Mouse (Mus musculus): ENCODE data around the gene Ecm1. TPM values are rescaled to one million over a fixed set of nuclear protein-coding genes. Genes with fewer than 3 reads are reported as not detected.

Ecm1 gene
- polyA plus RNA-seq, 1 experiment from 2014 or later, result 15.3 TPM

DNA sequence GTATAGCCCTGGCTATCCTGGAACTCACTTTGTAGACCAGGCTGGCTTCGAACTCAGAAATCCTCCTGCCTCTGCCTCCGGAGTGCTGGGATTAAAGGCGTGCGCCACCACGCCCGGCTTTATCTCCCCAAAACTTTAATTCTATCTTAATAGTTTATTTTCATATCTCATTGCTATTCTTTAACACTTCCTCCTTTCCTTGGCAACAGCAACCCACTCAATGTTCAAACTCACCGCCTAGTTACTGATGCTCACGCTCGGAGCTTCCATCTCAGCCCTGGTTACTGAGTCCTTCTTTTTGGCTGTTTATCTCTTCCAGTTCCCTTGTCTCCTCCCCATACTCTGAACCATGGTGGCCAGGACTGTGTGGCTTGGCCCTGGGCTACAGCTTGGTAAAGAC lies 7.1 kb downstream of the Ecm1 start:
- Histone ChIP-seq H3K4me3 (ENCODE audit: low read length) (no peak overlapping the region), H3K9me3 (ENCODE audit: control insufficient read depth, low read length) (no peaks in the 10 kb centered on the region), H3K4me2 (ENCODE audit: low read depth, low read length) (no peak overlapping the region), H3K9ac (ENCODE audit: low read depth, low read length) (no peak overlapping the region), H3K27ac (ENCODE audit: low read length) (no peak overlapping the region), H3K27me3 (replicated peaks; ENCODE audit: control insufficient read depth, insufficient read depth, low read length) (no peaks in the 10 kb centered on the region), H3K36me3 (ENCODE audit: control insufficient read depth, insufficient read depth, low read length) (peaks cover 9% of the 10 kb centered on the region; the same call in 1 of the 2 replicates), H3K4me1 (ENCODE audit: control insufficient read depth, insufficient read depth, low read length) (peaks cover 4% of the 10 kb centered on the region; the same call in 1 of the 2 replicates)
- WGBS, result 96% methylated on average over 9 of the region's 9 CpGs
- ATAC-seq, result no peak

GRCm38 (mm10) chr3:95731802-95732201 lies 7.6 kb downstream of the Ecm1 start:
- WGBS, result 84% methylated on average over 4 of the region's 4 CpGs

DNA sequence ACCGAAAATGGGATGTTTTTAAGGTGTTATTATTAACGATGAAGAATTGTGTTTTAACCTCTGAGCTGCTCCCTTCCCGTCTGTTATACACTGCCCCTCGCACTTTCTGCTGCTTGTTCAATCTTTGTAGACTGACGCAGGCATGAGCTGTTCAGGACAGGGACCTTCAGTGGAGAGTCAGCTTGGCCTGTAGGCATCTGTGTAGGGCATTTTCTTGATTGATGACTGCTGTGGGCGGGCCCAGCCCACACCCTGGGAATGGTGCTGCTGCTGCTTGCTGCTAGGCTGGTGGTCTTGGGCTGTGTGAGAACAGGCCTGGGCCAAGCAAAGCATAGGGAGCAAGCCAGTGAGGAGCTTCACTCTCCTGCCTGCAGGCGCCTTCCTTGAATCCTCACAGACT lies 8.9 kb downstream of the Ecm1 start:
- Histone ChIP-seq H3K9ac (ENCODE audit: low read depth, low read length) (no peak overlapping the region), H3K4me2 (ENCODE audit: low read depth, low read length) (no peak overlapping the region), H3K4me3 (ENCODE audit: low read length) (no peak overlapping the region), H3K36me3 (ENCODE audit: control insufficient read depth, insufficient read depth, low read length) (peaks cover 3% of the 10 kb centered on the region; the same call in 1 of the 2 replicates), H3K9me3 (ENCODE audit: control insufficient read depth, low read length) (no peaks in the 10 kb centered on the region), H3K27me3 (replicated peaks; ENCODE audit: control insufficient read depth, insufficient read depth, low read length) (no peaks in the 10 kb centered on the region), H3K27ac (ENCODE audit: low read length) (no peak overlapping the region), H3K4me1 (ENCODE audit: control insufficient read depth, insufficient read depth, low read length) (peaks cover 4% of the 10 kb centered on the region; the same call in 1 of the 2 replicates)
- ATAC-seq, result no peak
- 78% methylated on average over 7 of the region's 7 CpGs for WGBS

More at GRCm38 (mm10) chr3:95731802-95732201, 7.6 kb downstream of the Ecm1 start:
- H3K9ac ChIP-seq (ENCODE audit: low read depth, low read length), result no peak overlapping the region
- no peak overlapping the region for H3K27ac ChIP-seq (ENCODE audit: low read length)
- no peak overlapping the region for H3K4me2 ChIP-seq (ENCODE audit: low read depth, low read length)
- peaks cover 4% of the 10 kb centered on the region; the same call in 1 of the 2 replicates for H3K4me1 ChIP-seq (ENCODE audit: control insufficient read depth, insufficient read depth, low read length)
- peaks cover 9% of the 10 kb centered on the region; the same call in 1 of the 2 replicates for H3K36me3 ChIP-seq (ENCODE audit: control insufficient read depth, insufficient read depth, low read length)
- no peaks in the 10 kb centered on the region for H3K9me3 ChIP-seq (ENCODE audit: control insufficient read depth, low read length)
- H3K4me3 ChIP-seq (ENCODE audit: low read length), result no peak overlapping the region
- no peaks in the 10 kb centered on the region for H3K27me3 ChIP-seq (replicated peaks; ENCODE audit: control insufficient read depth, insufficient read depth, low read length)
- ATAC-seq, result no peak

DNA sequence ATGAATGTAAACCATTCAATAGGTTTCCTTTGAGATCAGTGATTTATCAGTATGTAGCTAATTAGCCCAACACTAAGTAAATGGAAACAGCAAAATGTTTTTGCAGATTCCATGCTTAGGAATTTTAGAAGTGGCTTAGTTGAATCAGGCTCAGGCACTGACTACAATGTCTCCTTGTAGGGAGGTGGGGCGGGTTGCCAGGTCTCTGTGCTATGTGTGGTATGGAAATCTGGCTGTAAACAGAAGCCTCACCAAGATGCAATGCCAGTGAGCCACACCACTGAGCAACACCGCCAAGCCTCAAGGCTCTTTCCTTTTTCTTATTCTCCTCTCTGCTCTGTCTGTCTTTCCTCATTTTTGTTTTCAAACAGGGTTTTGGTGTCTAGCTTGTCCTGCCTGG lies 10.5 kb downstream of the Ecm1 start:
- no peak for ATAC-seq
- no peak overlapping the region for H3K4me3 ChIP-seq (ENCODE audit: low read length)
- no peaks in the 10 kb centered on the region for H3K9me3 ChIP-seq (ENCODE audit: control insufficient read depth, low read length)
- no peaks in the 10 kb centered on the region for H3K36me3 ChIP-seq (ENCODE audit: control insufficient read depth, insufficient read depth, low read length)
- H3K27ac ChIP-seq (ENCODE audit: low read length), result no peak overlapping the region
- H3K4me2 ChIP-seq (ENCODE audit: low read depth, low read length), result no peak overlapping the region
- no peaks in the 10 kb centered on the region; the same call in 1 of the 2 replicates for H3K4me1 ChIP-seq (ENCODE audit: control insufficient read depth, insufficient read depth, low read length)
- no peaks in the 10 kb centered on the region for H3K27me3 ChIP-seq (replicated peaks; ENCODE audit: control insufficient read depth, insufficient read depth, low read length)
- H3K9ac ChIP-seq (ENCODE audit: low read depth, low read length), result no peak overlapping the region
- WGBS, result 69% methylated on average over 2 of the region's 2 CpGs

GRCm38 (mm10) chr3:95726696-95727358 lies 12.5 kb downstream of the Ecm1 start:
- H3K9me3 ChIP-seq (ENCODE audit: control insufficient read depth, low read length), result no peaks in the 10 kb centered on the region
- H3K4me2 ChIP-seq (ENCODE audit: low read depth, low read length), result no peak overlapping the region
- H3K4me3 ChIP-seq (ENCODE audit: low read length), result no peak overlapping the region
- WGBS, result 61% methylated on average over 7 of the region's 7 CpGs
- no peak for ATAC-seq
- H3K27me3 ChIP-seq (replicated peaks; ENCODE audit: control insufficient read depth, insufficient read depth, low read length), result no peaks in the 10 kb centered on the region
- H3K36me3 ChIP-seq (ENCODE audit: control insufficient read depth, insufficient read depth, low read length), result no peaks in the 10 kb centered on the region
- H3K9ac ChIP-seq (ENCODE audit: low read depth, low read length), result no peak overlapping the region
- no peak overlapping the region for H3K27ac ChIP-seq (ENCODE audit: low read length)
- no peaks in the 10 kb centered on the region for H3K4me1 ChIP-seq (ENCODE audit: control insufficient read depth, insufficient read depth, low read length)

DNA sequence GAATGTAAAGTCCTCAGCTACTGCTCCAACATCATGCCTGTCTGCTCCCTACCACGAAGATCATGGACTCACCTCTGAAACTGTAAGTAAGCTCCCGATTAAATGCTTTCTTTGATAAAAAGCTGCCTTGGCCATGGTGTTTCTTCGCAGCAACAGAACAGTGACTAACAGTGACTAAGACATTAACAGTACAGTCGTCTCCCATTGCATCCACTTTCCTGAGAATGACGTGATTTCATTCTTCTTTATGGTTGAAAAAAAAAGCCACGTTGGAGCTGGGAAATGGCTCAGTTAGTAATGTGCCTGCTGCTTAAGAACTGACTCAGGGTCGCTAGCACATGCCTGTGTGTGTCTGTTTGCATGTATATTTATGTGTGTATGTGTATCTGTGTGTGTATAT lies 13.5 kb downstream of the Ecm1 start:
- H3K4me3 ChIP-seq (ENCODE audit: low read length), result no peak overlapping the region
- no peak overlapping the region for H3K4me2 ChIP-seq (ENCODE audit: low read depth, low read length)
- H3K9ac ChIP-seq (ENCODE audit: low read depth, low read length), result no peak overlapping the region
- no peak overlapping the region for H3K27ac ChIP-seq (ENCODE audit: low read length)
- WGBS, result 82% methylated on average over 7 of the region's 7 CpGs
- no peaks in the 10 kb centered on the region for H3K27me3 ChIP-seq (replicated peaks; ENCODE audit: control insufficient read depth, insufficient read depth, low read length)
- no peaks in the 10 kb centered on the region for H3K36me3 ChIP-seq (ENCODE audit: control insufficient read depth, insufficient read depth, low read length)
- no peak for ATAC-seq
- no peaks in the 10 kb centered on the region for H3K9me3 ChIP-seq (ENCODE audit: control insufficient read depth, low read length)
- H3K4me1 ChIP-seq (ENCODE audit: control insufficient read depth, insufficient read depth, low read length), result no peaks in the 10 kb centered on the region

- no peak overlapping the region for H3K9ac ChIP-seq (ENCODE audit: low read depth, low read length)
- H3K4me3 ChIP-seq (ENCODE audit: low read length), result no peak overlapping the region
- ATAC-seq, result no peak
- H3K4me1 ChIP-seq (ENCODE audit: control insufficient read depth, insufficient read depth, low read length), result no peaks in the 10 kb centered on the region
- H3K27me3 ChIP-seq (replicated peaks; ENCODE audit: control insufficient read depth, insufficient read depth, low read length), result no peaks in the 10 kb centered on the region
- no peaks in the 10 kb centered on the region for H3K9me3 ChIP-seq (ENCODE audit: control insufficient read depth, low read length)
- H3K27ac ChIP-seq (ENCODE audit: low read length), result no peak overlapping the region
- 72% methylated on average over 3 of the region's 3 CpGs for whole genome bisulfite sequencing
- H3K4me2 ChIP-seq (ENCODE audit: low read depth, low read length), result no peak overlapping the region
- H3K36me3 ChIP-seq (ENCODE audit: control insufficient read depth, insufficient read depth, low read length), result no peaks in the 10 kb centered on the region
Observed at GRCm38 (mm10) chr3:95722386-95722785, 17.0 kb downstream of the Ecm1 start.

DNA sequence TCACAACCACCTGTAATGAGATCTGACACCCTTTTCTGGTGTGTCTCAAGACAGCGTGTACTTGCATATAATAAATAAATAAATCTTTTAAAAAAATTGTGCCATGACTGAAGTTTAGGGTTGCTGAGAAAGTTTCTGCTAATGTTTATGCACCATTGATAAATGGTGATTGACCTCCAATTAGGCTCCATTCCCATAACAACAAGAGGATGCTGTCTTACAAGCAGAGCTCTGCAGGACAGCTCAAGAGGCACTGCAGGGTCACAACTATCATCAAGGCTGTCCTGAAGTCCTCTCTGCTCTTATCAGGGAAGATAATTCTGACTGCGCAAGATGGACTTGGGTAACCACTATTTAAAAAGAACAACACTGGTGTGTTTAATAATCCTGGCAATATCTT lies 21.2 kb downstream of the Ecm1 start:
- Histone ChIP-seq H3K9me3 (ENCODE audit: control insufficient read depth, low read length) (no peaks in the 10 kb centered on the region), H3K36me3 (ENCODE audit: control insufficient read depth, insufficient read depth, low read length) (no peaks in the 10 kb centered on the region), H3K4me3 (ENCODE audit: low read length) (no peak overlapping the region), H3K4me1 (ENCODE audit: control insufficient read depth, insufficient read depth, low read length) (no peaks in the 10 kb centered on the region), H3K9ac (ENCODE audit: low read depth, low read length) (no peak overlapping the region), H3K27me3 (replicated peaks; ENCODE audit: control insufficient read depth, insufficient read depth, low read length) (no peaks in the 10 kb centered on the region), H3K27ac (ENCODE audit: low read length) (no peak overlapping the region), H3K4me2 (ENCODE audit: low read depth, low read length) (no peak overlapping the region)
- WGBS, result 69% methylated on average over 2 of the region's 2 CpGs
- ATAC-seq, result no peak

DNA sequence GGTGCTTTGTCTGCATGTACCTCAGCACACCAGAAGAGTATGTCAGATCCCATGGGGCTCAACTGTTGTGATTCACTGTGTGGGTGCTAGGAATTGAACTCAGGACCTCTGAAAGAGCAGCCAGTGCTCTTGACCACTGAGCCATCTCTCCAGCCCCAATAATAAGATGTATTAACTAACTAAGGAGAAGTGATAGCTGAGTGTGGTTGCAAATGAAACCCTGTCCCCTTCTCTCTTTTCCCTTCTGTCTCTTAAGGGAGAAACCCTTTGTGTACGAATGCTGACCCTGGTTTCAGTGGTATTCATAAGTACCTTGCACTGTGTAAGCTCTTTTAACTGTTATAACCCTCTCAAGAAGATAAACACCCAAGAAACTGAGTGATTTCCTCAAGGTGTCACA lies 23.3 kb downstream of the Ecm1 start:
- Histone ChIP-seq H3K9me3 (ENCODE audit: control insufficient read depth, low read length) (no peaks in the 10 kb centered on the region), H3K4me2 (ENCODE audit: low read depth, low read length) (no peak overlapping the region), H3K27me3 (replicated peaks; ENCODE audit: control insufficient read depth, insufficient read depth, low read length) (no peaks in the 10 kb centered on the region), H3K9ac (ENCODE audit: low read depth, low read length) (no peak overlapping the region), H3K4me3 (ENCODE audit: low read length) (no peak overlapping the region), H3K4me1 (ENCODE audit: control insufficient read depth, insufficient read depth, low read length) (no peaks in the 10 kb centered on the region), H3K27ac (ENCODE audit: low read length) (no peak overlapping the region), H3K36me3 (ENCODE audit: control insufficient read depth, insufficient read depth, low read length) (no peaks in the 10 kb centered on the region)
- 63% methylated on average over 1 of the region's 1 CpGs for WGBS
- ATAC-seq, result no peak

- Histone ChIP-seq H3K4me1 (ENCODE audit: control insufficient read depth, insufficient read depth, low read length) (no peaks in the 10 kb centered on the region), H3K9ac (ENCODE audit: low read depth, low read length) (no peak overlapping the region), H3K9me3 (ENCODE audit: control insufficient read depth, low read length) (no peaks in the 10 kb centered on the region), H3K27me3 (replicated peaks; ENCODE audit: control insufficient read depth, insufficient read depth, low read length) (no peaks in the 10 kb centered on the region), H3K36me3 (ENCODE audit: control insufficient read depth, insufficient read depth, low read length) (no peaks in the 10 kb centered on the region), H3K4me2 (ENCODE audit: low read depth, low read length) (no peak overlapping the region), H3K27ac (ENCODE audit: low read length) (no peak overlapping the region), H3K4me3 (ENCODE audit: low read length) (no peak overlapping the region)
- no peak for ATAC-seq
Observed at GRCm38 (mm10) chr3:95709967-95710366, 29.4 kb downstream of the Ecm1 start.
